Mouse (Mus musculus) cortical plate, adult 2 months (tissue): ENCODE measurements at regions not wholly inside any gene's neighbourhood (a gene's known extent, or its start where the extent isn't known, plus 50 kb on each side); places are given as distances from the start of the nearest gene placed in this dataset.
A peak's percentile ranks its signal among the peaks of the same experiment; 100 is the strongest.

Experiments used
- H3K27ac ChIP-seq: fragments of 200-500 bp; 2 replicates; pipeline ENCODE4 v1.5.1; 2012; ENCODE audit warnings: low read length, control low read depth, inconsistent platforms; ENCODE audit not compliant: insufficient read depth
- H3K4me1 ChIP-seq: fragments of 200-500 bp; 2 replicates; pipeline ENCODE4 v1.6.1; 2011; ENCODE audit warnings: low read length; ENCODE audit not compliant: control insufficient read depth, insufficient read depth
- H3K4me3 ChIP-seq: fragments of 200-500 bp; 2 replicates; pipeline ENCODE4 v1.5.1; 2011; ENCODE audit warnings: mild to moderate bottlenecking, low read length, control low read depth; ENCODE audit not compliant: insufficient read depth
- CTCF ChIP-seq: fragments of 200-500 bp; IDR thresholded peaks from 2 replicates; pipeline ENCODE4 v1.5.1; 2011; ENCODE audit warnings: mild to moderate bottlenecking, control low read depth, low read length; ENCODE audit not compliant: insufficient read depth; ENCODE audit errors: extremely low read depth
- POLR2A ChIP-seq: fragments of 200-500 bp; IDR thresholded peaks from 2 replicates; pipeline ENCODE4 v1.6.1; 2011; ENCODE audit warnings: mild to moderate bottlenecking, low read length, control low read depth; ENCODE audit not compliant: insufficient read depth; ENCODE audit errors: extremely low read depth

- H3K27ac ChIP-seq = no peak overlapping the region
- no peak overlapping the region for H3K4me3 ChIP-seq
- TF ChIP-seq POLR2A = no peak
- no peak for TF ChIP-seq CTCF
- no peaks in the 10 kb centered on the region for H3K4me1 ChIP-seq
Measured at GRCm38 (mm10) chr17:15223826-15224225, 152.8 kb downstream of the Dll1 start.

- Histone ChIP-seq H3K27ac (no peak overlapping the region), H3K4me1 (no peaks in the 10 kb centered on the region), H3K4me3 (no peak overlapping the region)
- TF ChIP-seq POLR2A (no peak), CTCF (no peak)
Measured at GRCm38 (mm10) chr17:15222923-15223322, 153.7 kb downstream of the Dll1 start.

GRCm38 (mm10) chr17:15214157-15214685, 162.5 kb downstream of the Dll1 start:
- TF ChIP-seq CTCF (no peak), POLR2A (no peak)
- Histone ChIP-seq H3K4me1 (no peaks in the 10 kb centered on the region), H3K4me3 (no peak overlapping the region), H3K27ac (no peak overlapping the region)

DNA sequence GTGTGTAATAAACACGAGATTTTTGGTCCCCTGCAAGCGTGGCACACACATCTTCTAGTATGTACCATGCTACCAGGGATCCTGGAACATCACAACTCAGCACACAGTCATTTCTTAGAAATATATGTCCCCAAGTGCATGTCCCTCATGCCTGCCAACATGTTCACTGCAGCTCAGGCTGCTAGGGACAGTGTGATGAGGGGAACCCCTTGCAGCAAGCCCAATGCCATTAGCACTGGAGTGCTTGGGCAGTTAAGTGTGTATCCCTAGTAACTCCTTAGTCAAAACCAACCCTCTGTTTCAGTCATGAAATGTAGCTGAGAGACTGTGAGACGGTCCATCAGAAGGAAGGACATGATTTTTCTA, 167.5 kb upstream of the Gm3448 start:
- Histone ChIP-seq H3K4me3 (peak overlapping the region; percentile 11; the same call in 1 of the 2 replicates), H3K27ac (no peak overlapping the region), H3K4me1 (0 out of 2 replicates have a peak, but pooled peaks cover 2% of the 10 kb centered on the region)
- TF ChIP-seq POLR2A (no peak), CTCF (no peak)

DNA sequence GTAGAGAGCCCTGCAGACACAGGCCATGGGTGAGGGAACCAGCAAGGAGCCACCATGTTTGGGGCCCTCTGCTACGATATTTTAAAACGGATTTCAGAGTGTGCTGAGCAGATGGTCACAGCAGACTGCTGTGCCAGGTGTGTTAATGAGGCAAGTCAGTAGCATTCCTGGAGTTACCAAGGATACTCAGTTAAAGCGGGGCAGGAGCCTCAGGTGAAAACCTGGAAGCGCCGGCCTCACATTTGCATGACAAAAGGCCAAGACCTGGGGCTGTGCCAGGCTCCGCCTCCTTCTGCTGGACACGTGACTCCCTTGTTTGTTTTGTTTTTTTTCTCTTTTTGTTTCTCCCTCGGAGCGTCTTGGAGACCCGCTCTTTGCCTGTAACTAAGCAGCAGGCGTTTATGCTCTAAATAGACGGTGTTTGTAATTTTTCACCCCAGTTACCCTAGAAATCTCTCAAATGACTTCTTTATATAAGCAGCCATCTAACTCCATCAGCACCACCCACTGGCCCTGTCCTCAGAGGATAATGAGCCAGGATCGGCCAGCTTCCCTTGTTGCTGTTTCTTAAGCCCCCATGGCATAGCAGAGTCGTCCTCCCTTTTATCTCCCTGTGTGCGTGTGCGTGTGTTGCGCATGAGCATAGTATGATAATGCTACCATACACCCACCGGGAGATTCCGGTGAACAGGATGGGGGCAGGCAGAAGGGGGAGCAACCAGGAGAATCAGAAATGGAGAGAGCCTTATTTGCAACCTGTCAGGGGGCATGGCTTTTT, 166.9 kb upstream of the Gm3448 start:
- H3K27ac ChIP-seq = no peak overlapping the region

DNA sequence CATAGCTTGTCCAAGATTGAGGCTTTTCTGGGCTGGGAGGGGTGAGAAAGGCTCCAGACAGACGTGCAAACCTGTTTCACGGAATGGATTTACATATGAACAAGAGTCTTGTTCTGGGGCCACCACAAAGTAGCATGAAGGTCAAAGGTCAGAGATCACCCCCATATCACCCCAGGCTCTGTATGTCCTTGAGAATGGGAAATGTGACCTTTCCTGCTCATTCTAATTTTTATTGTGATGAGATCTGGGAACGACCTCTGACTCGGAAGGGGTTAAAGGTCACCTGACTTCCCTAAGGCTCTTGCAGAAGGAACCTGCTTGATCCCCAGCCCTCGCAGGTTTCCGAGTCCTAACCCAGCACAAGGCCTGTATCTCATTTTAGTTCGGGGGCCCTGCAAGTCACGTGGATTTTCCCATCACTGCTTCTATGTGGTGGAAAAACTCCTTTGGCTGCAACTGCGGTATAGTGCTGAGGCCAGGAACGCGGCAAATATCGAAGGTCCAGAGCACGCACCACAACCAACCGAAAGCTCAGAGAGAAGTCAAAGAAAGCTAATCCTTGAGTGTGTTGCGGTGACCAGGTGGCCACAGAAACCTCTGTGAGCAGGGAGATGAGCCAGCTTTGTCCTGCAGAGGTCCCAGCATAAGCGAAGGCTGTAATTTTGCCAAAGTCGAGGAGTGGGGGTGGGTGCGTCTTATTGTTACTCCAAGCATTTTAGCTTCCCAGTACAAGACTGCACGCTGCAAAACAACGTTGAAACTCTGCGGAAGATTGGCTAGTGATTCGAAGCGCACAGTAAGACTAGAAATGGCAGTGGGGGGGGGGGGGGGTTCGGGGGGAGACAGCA, 166.1 kb upstream of the Gm3448 start:
- no peak overlapping the region for H3K27ac ChIP-seq
- no peak overlapping the region for H3K4me3 ChIP-seq
- no peak for TF ChIP-seq POLR2A
- TF ChIP-seq CTCF = no peak
- 0 out of 2 replicates have a peak, but pooled peaks cover 2% of the 10 kb centered on the region for H3K4me1 ChIP-seq

More for the DNA sequence above, 166.9 kb upstream of the Gm3448 start:
- Histone ChIP-seq H3K4me1 (0 out of 2 replicates have a peak, but pooled peaks cover 2% of the 10 kb centered on the region), H3K4me3 (peak overlapping the region; percentile 11)
- 0 out of 2 replicates have a peak, but pooled peaks have one; percentile 8 for TF ChIP-seq POLR2A
- TF ChIP-seq CTCF = no peak

DNA sequence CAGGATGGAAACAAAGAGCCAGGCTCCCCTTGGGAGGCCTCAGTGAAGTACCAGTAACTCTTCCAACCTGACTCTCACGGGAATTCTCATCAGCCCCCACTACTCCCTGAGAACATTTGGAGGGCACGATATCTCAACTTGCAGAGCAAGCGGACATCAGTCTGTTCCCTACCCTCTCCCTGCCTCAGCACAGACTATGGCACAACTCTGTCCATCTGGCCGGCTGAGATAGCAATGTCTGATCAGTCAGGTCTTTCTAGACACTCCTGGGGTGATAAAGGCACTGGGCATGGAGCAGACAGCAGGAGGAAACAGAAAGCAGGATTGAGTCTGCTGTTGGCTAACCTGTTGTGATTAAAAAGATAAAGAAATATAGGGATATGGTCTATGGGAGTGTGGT, 164.5 kb upstream of the Gm3448 start:
- H3K4me1 ChIP-seq = 0 out of 2 replicates have a peak, but pooled peaks cover 2% of the 10 kb centered on the region
- TF ChIP-seq POLR2A (no peak), CTCF (no peak)
- H3K27ac ChIP-seq = no peak overlapping the region
- no peak overlapping the region for H3K4me3 ChIP-seq

- Histone ChIP-seq H3K27ac (no peak overlapping the region), H3K4me3 (no peak overlapping the region), H3K4me1 (0 out of 2 replicates have a peak, but pooled peaks cover 2% of the 10 kb centered on the region)
- TF ChIP-seq POLR2A = no peak
- no peak for TF ChIP-seq CTCF
Measured at GRCm38 (mm10) chr17:15204524-15204923, 163.2 kb upstream of the Gm3448 start.

- TF ChIP-seq CTCF = no peak
- no peak for TF ChIP-seq POLR2A
- Histone ChIP-seq H3K4me1 (no peaks in the 10 kb centered on the region), H3K4me3 (no peak overlapping the region), H3K27ac (no peak overlapping the region)
Measured at GRCm38 (mm10) chr17:15199235-15199634, 157.9 kb upstream of the Gm3448 start.
